Mouse (Mus musculus): ENCODE results near the gene Mcl1.
"Not testable (repeated sequence)": the region's sequence is repeated elsewhere in the genome, so short reads cannot be mapped to it uniquely, and the experiment has no call there.

Mcl1 gene

GRCm38 (mm10) chr3:95658236-95658867 is at the start of gene Mcl1:
TSS of gene Mcl1 (plus strand) at chr3:95658788.
- DNase-seq = peak; percentile 90

- no peak for DNase-seq
Measured at GRCm38 (mm10) chr3:95609195-95609594, 49.4 kb upstream of the Mcl1 start.

- DNase-seq = no peak
Measured at GRCm38 (mm10) chr3:95613996-95614395, 44.6 kb upstream of the Mcl1 start.

GRCm38 (mm10) chr3:95618511-95618910 is 40.1 kb upstream of the Mcl1 start:
- no peak for DNase-seq

GRCm38 (mm10) chr3:95621241-95621640 is 37.3 kb upstream of the Mcl1 start:
- no peak for DNase-seq

GRCm38 (mm10) chr3:95622421-95622820 is 36.2 kb upstream of the Mcl1 start:
- DNase-seq = not testable (repeated sequence)

GRCm38 (mm10) chr3:95623551-95623950 is 35.0 kb upstream of the Mcl1 start:
- DNase-seq = no peak

- DNase-seq = not testable (repeated sequence)
Measured at GRCm38 (mm10) chr3:95623991-95624515, 34.5 kb upstream of the Mcl1 start.

- DNase-seq = peak; percentile 91
Measured at GRCm38 (mm10) chr3:95624628-95625503, 33.7 kb upstream of the Mcl1 start, which contains the start of gene Ensa. TSS of gene Ensa (plus strand) at chr3:95624993.

- no peak for DNase-seq
Measured at GRCm38 (mm10) chr3:95627763-95628162, 30.8 kb upstream of the Mcl1 start.

- DNase-seq = no peak
Measured at GRCm38 (mm10) chr3:95629755-95630154, 28.8 kb upstream of the Mcl1 start.

GRCm38 (mm10) chr3:95630856-95631255 is 27.7 kb upstream of the Mcl1 start:
- no peak for DNase-seq

- DNase-seq = no peak
Measured at GRCm38 (mm10) chr3:95631304-95631703, 27.3 kb upstream of the Mcl1 start.

- no peak for DNase-seq
Measured at GRCm38 (mm10) chr3:95632648-95633588, 25.7 kb upstream of the Mcl1 start.

- DNase-seq = no peak
Measured at GRCm38 (mm10) chr3:95635636-95636035, 23.0 kb upstream of the Mcl1 start.

- DNase-seq = no peak
Measured at GRCm38 (mm10) chr3:95636072-95636471, 22.5 kb upstream of the Mcl1 start.

- DNase-seq = no peak
Measured at GRCm38 (mm10) chr3:95639694-95640093, 18.9 kb upstream of the Mcl1 start.

- no peak for DNase-seq
Measured at GRCm38 (mm10) chr3:95643097-95643496, 15.5 kb upstream of the Mcl1 start.

GRCm38 (mm10) chr3:95645313-95646235 is 13.0 kb upstream of the Mcl1 start:
- DNase-seq = no peak

- DNase-seq = no peak
Measured at GRCm38 (mm10) chr3:95648016-95648415, 10.6 kb upstream of the Mcl1 start.

GRCm38 (mm10) chr3:95650276-95651032 is 8.1 kb upstream of the Mcl1 start:
- no peak for DNase-seq

Measured in right cerebral cortex, postnatal 4 days (tissue).